Comparison of ENCODE assay signal across 9 mouse cellular contexts in genomic region chr5:49961478-49962431, GRCm38 (mm10).
DNase-seq lines count a peak whose midpoint lies in the region; ATAC-seq and TF ChIP-seq lines count a peak whose summit lies in the region.
"Had no signal": no experiment of that assay in that cellular context is flagged by ENCODE, and none has a peak within 500 bp of the region (broad histone marks: within the 10 kb centered on the region; RNA-seq: fewer than 3 reads in every experiment).

No protein-coding gene starts in this region.

- no peaks in the 10 kb centered on the region for H3K27me3 ChIP-seq in liver, embryonic 11.5 days (replicated peaks; ENCODE audit: control insufficient read depth, insufficient read depth, low read length)
- H3K27me3 ChIP-seq in embryonic facial prominence, embryonic 10.5 days (replicated peaks; ENCODE audit: low read depth, poor library complexity, severe bottlenecking): no peaks in the 10 kb centered on the region
- no peaks in the 10 kb centered on the region for H3K27me3 ChIP-seq in hindbrain, embryonic 16.5 days (replicated peaks; ENCODE audit: control insufficient read depth, insufficient read depth, low read length)
- no peaks in the 10 kb centered on the region for H3K27me3 ChIP-seq in liver, postnatal 0 days (ENCODE audit: insufficient read depth, low read length)

- H3K36me3 ChIP-seq in liver, embryonic 11.5 days (ENCODE audit: control insufficient read depth, insufficient read depth, low read length): peaks cover 7% of the 10 kb centered on the region; the same call in 1 of the 2 replicates
- peaks cover 92% of the 10 kb centered on the region for H3K36me3 ChIP-seq in embryonic facial prominence, embryonic 10.5 days (replicated peaks)
- peaks cover 4% of the 10 kb centered on the region; the same call in 1 of the 2 replicates for H3K36me3 ChIP-seq in hindbrain, embryonic 16.5 days (ENCODE audit: control insufficient read depth, insufficient read depth, low read length)
- H3K36me3 ChIP-seq in liver, postnatal 0 days (replicated peaks; ENCODE audit: insufficient read depth, low read length): 0 out of 2 replicates have a peak, but pooled peaks cover 3% of the 10 kb centered on the region

- no peak overlapping the region for H3K4me3 ChIP-seq in liver, embryonic 11.5 days (ENCODE audit: low read depth, low read length)
- H3K4me3 ChIP-seq in bone marrow, adult 2 months (replicated peaks; ENCODE audit: control insufficient read depth, low read depth, low read length): no peak overlapping the region
- no peak overlapping the region for H3K4me3 ChIP-seq in embryonic facial prominence, embryonic 10.5 days
- no peak overlapping the region for H3K4me3 ChIP-seq in hindbrain, embryonic 16.5 days (ENCODE audit: low read length)
- no peak overlapping the region for H3K4me3 ChIP-seq in liver, postnatal 0 days (ENCODE audit: low read depth, low read length)
- H3K4me3 ChIP-seq: erythroblast, embryonic 14.5 days had no signal

- TF ChIP-seq EP300 in liver, postnatal 0 days (IDR thresholded peaks at IDR 0.05; ENCODE audit: low read depth): no peak

- ATAC-seq in liver, embryonic 11.5 days (replicated peaks; ENCODE audit: low FRiP score): no peak
- ATAC-seq in hindbrain, embryonic 16.5 days: peak; percentile 90
- ATAC-seq in liver, postnatal 0 days: no peak
- ATAC-seq in monocyte, adult 5-6 weeks (replicated peaks; ENCODE audit: insufficient number of reproducible peaks, low FRiP score, low TSS enrichment, poor library complexity, severe bottlenecking): no peak

- H3K27ac ChIP-seq in liver, embryonic 11.5 days (ENCODE audit: low read depth, low read length): no peak overlapping the region
- H3K27ac ChIP-seq in bone marrow, adult 2 months (ENCODE audit: control insufficient read depth, insufficient read depth, low read depth, low read length, poor library complexity): no peak overlapping the region
- no peak overlapping the region for H3K27ac ChIP-seq in embryonic facial prominence, embryonic 10.5 days (replicated peaks)
- H3K27ac ChIP-seq in hindbrain, embryonic 16.5 days (ENCODE audit: low read depth, low read length): no peak overlapping the region
- H3K27ac ChIP-seq in liver, postnatal 0 days (ENCODE audit: low read depth): no peak overlapping the region

- peak; percentile 35; the same call in 1 of the 2 replicates for TF ChIP-seq CTCF in bone marrow, adult 2 months (IDR thresholded peaks at IDR 0.05; ENCODE audit: control insufficient read depth, insufficient read depth, low read length)
- peak; percentile 68 for TF ChIP-seq CTCF in liver, postnatal 0 days (IDR thresholded peaks at IDR 0.05; ENCODE audit: low read depth)

- 87% methylated on average over 20 of the region's 20 CpGs for WGBS in liver, embryonic 11.5 days
- 80% methylated on average over 20 of the region's 20 CpGs for WGBS in bone marrow, adult 2 months
- WGBS in embryonic facial prominence, embryonic 10.5 days: 89% methylated on average over 20 of the region's 20 CpGs
- 82% methylated on average over 20 of the region's 20 CpGs for WGBS in hindbrain, embryonic 16.5 days
- 80% methylated on average over 20 of the region's 20 CpGs for WGBS in liver, postnatal 0 days (ENCODE audit: insufficient replicate concordance)

- H3K4me1 ChIP-seq in liver, embryonic 11.5 days (replicated peaks; ENCODE audit: control insufficient read depth, insufficient read depth, low read length): no peaks in the 10 kb centered on the region
- H3K4me1 ChIP-seq in bone marrow, adult 2 months (ENCODE audit: control insufficient read depth, insufficient read depth, low read length): no peaks in the 10 kb centered on the region
- H3K4me1 ChIP-seq in embryonic facial prominence, embryonic 10.5 days: no peaks in the 10 kb centered on the region
- no peaks in the 10 kb centered on the region for H3K4me1 ChIP-seq in hindbrain, embryonic 16.5 days (ENCODE audit: control insufficient read depth, insufficient read depth, low read depth, low read length)
- no peaks in the 10 kb centered on the region for H3K4me1 ChIP-seq in liver, postnatal 0 days (ENCODE audit: insufficient read depth)

- no peak overlapping the region for H3K4me2 ChIP-seq in liver, embryonic 11.5 days
- H3K4me2 ChIP-seq in hindbrain, embryonic 16.5 days (ENCODE audit: low read length): no peak overlapping the region
- no peak overlapping the region for H3K4me2 ChIP-seq in liver, postnatal 0 days (ENCODE audit: low read depth, low read length)

- TF ChIP-seq POLR2A in bone marrow, adult 2 months (IDR thresholded peaks at IDR 0.05; ENCODE audit: borderline replicate concordance, control insufficient read depth, low read depth, low read length): no peak

- DNase-seq in liver: peak; percentile 42
- DNase-seq in liver, embryonic 11.5 days (ENCODE audit: low spot score): no peak
- DNase-seq in embryonic facial prominence, embryonic 10.5 days (ENCODE audit: low spot score): peak; percentile 45
- peak; percentile 46 for DNase-seq in liver, postnatal 0 days
- DNase-seq in retina, postnatal 7 days (ENCODE audit: low read depth, low spot score): peak; percentile 28

- H3K9me3 ChIP-seq in liver, embryonic 11.5 days (ENCODE audit: control insufficient read depth, low read length): no peaks in the 10 kb centered on the region
- no peaks in the 10 kb centered on the region for H3K9me3 ChIP-seq in embryonic facial prominence, embryonic 10.5 days
- H3K9me3 ChIP-seq in hindbrain, embryonic 16.5 days (ENCODE audit: control insufficient read depth, low read length): no peaks in the 10 kb centered on the region
- H3K9me3 ChIP-seq in liver, postnatal 0 days (ENCODE audit: low read length): no peaks in the 10 kb centered on the region

- H3K9ac ChIP-seq in liver, embryonic 11.5 days (ENCODE audit: low read depth, low read length): no peak overlapping the region
- no peak overlapping the region for H3K9ac ChIP-seq in hindbrain, embryonic 16.5 days (ENCODE audit: low read depth, low read length)
- no peak overlapping the region for H3K9ac ChIP-seq in liver, postnatal 0 days (replicated peaks)
